Mouse (Mus musculus) gastrocnemius, adult 2 months (tissue): Measurements from ENCODE around the gene 4930432K21Rik. TPM values are rescaled to one million over a fixed set of nuclear protein-coding genes. Genes with fewer than 3 reads are reported as not detected.
A peak's percentile ranks its signal among the peaks of the same experiment; 100 is the strongest.

Experiments
- DNase-seq: peaks from one replicate; pipeline ENCODE4 v3.0.0; 2022
- H3K27ac ChIP-seq: fragments of 200-600 bp; 2 replicates; pipeline ENCODE4 v1.8.1; 2022; ENCODE audit warnings: mild to moderate bottlenecking
- H3K4me3 ChIP-seq: fragments of 200-600 bp; 2 replicates; pipeline ENCODE4 v1.8.1; 2022; ENCODE audit warnings: mild to moderate bottlenecking, moderate library complexity
- CTCF ChIP-seq: fragments of 200-600 bp; IDR thresholded peaks from 2 replicates; pipeline ENCODE4 v1.8.1; 2022; ENCODE audit warnings: antibody characterized with exemption, mild to moderate bottlenecking, moderate library complexity
- intact Hi-C: fragments of 180-260 bp; cut with DNase I; formaldehyde crosslinking; loops from one replicate; pipeline ENCODE4 v1.15.1; 2025
- microRNA-seq: library from miRNA; unstranded; fragments of <30 nt; microRNA quantifications from one replicate; pipeline ENCODE4 v1.2.0, GENCODE M21; 2021
- total RNA-seq, 2 experiments: library from RNA; stranded (reverse); gene quantifications; 2 replicates each; pipeline ENCODE4 v1.2.3; 2021

The 4930432K21Rik gene
- total RNA-seq, 2 experiments from 2014 or later, result 0.28 to 0.50 TPM

GRCm38 (mm10) chr8:84207811-84208210 is 60.0 kb downstream of the 4930432K21Rik start:
- peak overlapping the region; percentile 32 for H3K4me3 ChIP-seq

GRCm38 (mm10) chr8:84208381-84209380 is 60.9 kb downstream of the 4930432K21Rik start:
- peak overlapping the region; percentile 80 for H3K27ac ChIP-seq
- TF ChIP-seq CTCF, result no peak
- DNase-seq, result no peak
- intact Hi-C loops, result no loop called here
- H3K4me3 ChIP-seq, result peak overlapping the region; percentile 32

More at GRCm38 (mm10) chr8:84207811-84208210, 60.0 kb downstream of the 4930432K21Rik start:
- intact Hi-C loops, result no loop called here
- no peak for TF ChIP-seq CTCF
- H3K27ac ChIP-seq, result peak overlapping the region; percentile 80
- DNase-seq, result peak; percentile 75

- peak; percentile 99 for TF ChIP-seq CTCF
- intact Hi-C loops, result loop anchor here (1.0 to 2.0 kb wide), 2 partner anchors 24 to 171 kb away; no protein-coding TSS in a partner anchor
- peak overlapping the region; percentile 73 for H3K27ac ChIP-seq
- peak; percentile 88 for DNase-seq
- peak overlapping the region; percentile 38 for H3K4me3 ChIP-seq
Measured at GRCm38 (mm10) chr8:84210167-84210791, 62.5 kb downstream of the 4930432K21Rik start.

- intact Hi-C loops, result loop anchor here (2.0 kb wide), 1 partner anchor 172 kb away; no protein-coding TSS in a partner anchor
- Histone ChIP-seq H3K27ac (peak overlapping the region; percentile 56), H3K4me3 (no peak overlapping the region)
- peak; percentile 42 for DNase-seq
- no peak for TF ChIP-seq CTCF
Measured at GRCm38 (mm10) chr8:84211202-84211601, 63.4 kb downstream of the 4930432K21Rik start.

GRCm38 (mm10) chr8:84211881-84212563 is 64.2 kb downstream of the 4930432K21Rik start:
- H3K27ac ChIP-seq, result 0 out of 2 replicates have a peak overlapping the region, but pooled peaks have one; percentile 56
- TF ChIP-seq CTCF, result no peak
- intact Hi-C loops, result loop anchor here (2.0 kb wide), 1 partner anchor 173 kb away; no protein-coding TSS in a partner anchor
- DNase-seq, result no peak
- no peak overlapping the region for H3K4me3 ChIP-seq

GRCm38 (mm10) chr8:84213277-84213676 is 65.5 kb downstream of the 4930432K21Rik start:
- no peak for DNase-seq
- intact Hi-C loops, result no loop called here
- no peak overlapping the region for H3K4me3 ChIP-seq
- TF ChIP-seq CTCF, result no peak
- no peak overlapping the region for H3K27ac ChIP-seq

GRCm38 (mm10) chr8:84217206-84217605 is 69.4 kb downstream of the 4930432K21Rik start:
- no peak for DNase-seq
- H3K27ac ChIP-seq, result no peak overlapping the region
- no peak for TF ChIP-seq CTCF
- intact Hi-C loops, result no loop called here
- no peak overlapping the region for H3K4me3 ChIP-seq

- no peak overlapping the region for H3K4me3 ChIP-seq
- TF ChIP-seq CTCF, result no peak
- no peak overlapping the region for H3K27ac ChIP-seq
- intact Hi-C loops, result no loop called here
- DNase-seq, result no peak
Measured at GRCm38 (mm10) chr8:84218143-84218542, 70.3 kb downstream of the 4930432K21Rik start.

GRCm38 (mm10) chr8:84220105-84220504 is 72.3 kb downstream of the 4930432K21Rik start:
- peak overlapping the region; percentile 43 for H3K27ac ChIP-seq
- H3K4me3 ChIP-seq, result no peak overlapping the region
- no peak for DNase-seq
- intact Hi-C loops, result no loop called here
- TF ChIP-seq CTCF, result no peak

Small RNA genes lying within 50 kb of the gene (microRNA-seq; reads per million reads assigned to microRNA genes)
- gene Gm25110 (not detected), gene Mir181c (842 reads per million, percentile 75 among the genes with 10 or more reads in this experiment), gene Mir181d (482 reads per million, percentile 67 among the genes with 10 or more reads in this experiment), gene Mir23a (62,548 reads per million, percentile 99 among the genes with 10 or more reads in this experiment), gene Mir24-2 (not detected), gene Mir27a (3,536 reads per million, percentile 87 among the genes with 10 or more reads in this experiment), gene Mir3074-2 (not detected)

Other genes starting within 250 kb of the 4930432K21Rik start
- gene Adgrl1, start 247.9 kb upstream of the 4930432K21Rik start, total RNA-seq, result 10 to 100 TPM; 14.7 to 22.5 TPM
- gene Gm10644, start 192.8 kb upstream of the 4930432K21Rik start, total RNA-seq, result under 1 TPM; 0.64 to 0.84 TPM
- under 1 TPM; 0.23 to 0.42 TPM for gene Asf1b, start 192.5 kb upstream of the 4930432K21Rik start, total RNA-seq
- 100 to 1,000 TPM; 137 to 165 TPM for gene Prkaca, start 175.0 kb upstream of the 4930432K21Rik start, total RNA-seq
- 10 to 100 TPM; 15.1 to 19.8 TPM for gene Samd1, start 150.4 kb upstream of the 4930432K21Rik start, total RNA-seq
- gene 1700067K01Rik, start 146.5 kb upstream of the 4930432K21Rik start, total RNA-seq, result under 1 TPM in 1 of 2 experiments, not detected in 1; 0.48 TPM
- gene 2210011C24Rik, start 135.9 kb upstream of the 4930432K21Rik start, total RNA-seq, result 1 to 10 TPM; 1.5 to 2.1 TPM
- under 1 TPM in 1 of 2 experiments, not detected in 1; 0.31 TPM for gene Palm3, start 126.6 kb upstream of the 4930432K21Rik start, total RNA-seq
- under 1 TPM; 0.36 to 0.61 TPM for gene Il27ra, start 105.4 kb upstream of the 4930432K21Rik start, total RNA-seq
- not detected for gene Rln3, start 103.0 kb upstream of the 4930432K21Rik start, total RNA-seq
- 1 to 10 TPM in 1 of 2 experiments, under 1 TPM in 1; 0.84 to 1.2 TPM for gene Gm10643, start 82.9 kb upstream of the 4930432K21Rik start, total RNA-seq
- 1 to 10 TPM; 4.4 to 4.7 TPM for gene Rfx1, start 81.2 kb upstream of the 4930432K21Rik start, total RNA-seq
- 1 to 10 TPM; 4.8 to 5.4 TPM for gene Dcaf15, start 43.3 kb upstream of the 4930432K21Rik start, total RNA-seq
- not detected for gene Podnl1, start 22.0 kb upstream of the 4930432K21Rik start, total RNA-seq
- gene Cc2d1a, start 89 bp upstream of the 4930432K21Rik start, total RNA-seq, result 10 to 100 TPM; 16.8 to 18.6 TPM
- not detected for gene Nanos3, start 37.2 kb downstream of the 4930432K21Rik start, total RNA-seq
- gene Zswim4, start 89.0 kb downstream of the 4930432K21Rik start, total RNA-seq, result 1 to 10 TPM; 5.2 to 8.6 TPM
- 100 to 1,000 TPM; 187 to 222 TPM for gene D8Ertd738e, start 101.7 kb downstream of the 4930432K21Rik start, total RNA-seq
- 10 to 100 TPM; 14.0 to 15.9 TPM for gene Mri1, start 109.3 kb downstream of the 4930432K21Rik start, total RNA-seq
- gene Ccdc130, start 122.4 kb downstream of the 4930432K21Rik start, total RNA-seq, result 1 to 10 TPM; 7.7 to 9.1 TPM
- gene Cacna1a, start 240.4 kb downstream of the 4930432K21Rik start, total RNA-seq, result 1 to 10 TPM; 4.7 to 6.1 TPM